Mouse (Mus musculus) heart, postnatal 14 days (tissue): ENCODE results near the gene Tpx2. TPM values are rescaled to one million over a fixed set of nuclear protein-coding genes. Genes with fewer than 3 reads are reported as not detected.
A peak's percentile ranks its signal among the peaks of the same experiment; 100 is the strongest.

ENCODE experiments used
- DNase-seq, 2 experiments: peaks; one replicate each; pipeline ENCODE4 v3.0.0; 2021 to 2022
- intact Hi-C: fragments of 180-260 bp; cut with DNase I; formaldehyde crosslinking; loops from one replicate; pipeline ENCODE4 v1.15.1; 2025
- total RNA-seq, 2 experiments: library from RNA; stranded (reverse); gene quantifications; 2 replicates each; pipeline ENCODE4 v1.2.3; 2021

Gene Tpx2
- total RNA-seq, 2 experiments from 2014 or later = 4.4 to 8.5 TPM

GRCm38 (mm10) chr2:152847057-152847814, 528 bp upstream of the Tpx2 start:
- DNase-seq = no peak
- intact Hi-C loops = no loop called here

- intact Hi-C loops = no loop called here
These were observed 702 bp downstream of the Tpx2 start for GRCm38 (mm10) chr2:152848466-152848865.

DNA sequence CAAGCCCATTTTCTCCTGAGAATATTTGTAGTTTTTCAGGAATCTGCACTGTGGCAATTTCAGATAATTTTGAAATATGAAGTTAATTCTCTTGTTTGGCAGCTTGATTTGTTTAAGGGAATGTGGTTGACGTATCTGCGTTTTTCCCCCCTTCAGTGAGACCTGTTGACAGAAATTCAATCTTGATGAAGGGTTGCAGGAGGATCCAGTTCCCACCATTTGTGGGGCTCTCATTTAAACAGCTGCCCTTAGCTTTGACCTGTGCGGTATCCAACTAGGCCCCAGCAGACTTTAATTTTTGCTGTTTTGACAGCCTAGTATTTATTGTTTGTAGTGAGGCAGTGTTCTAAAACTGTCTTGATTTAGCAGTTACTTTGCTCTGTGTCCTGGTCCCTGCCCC, 11.7 kb downstream of the Tpx2 start:
- intact Hi-C loops = no loop called here
- no peak for DNase-seq

More at GRCm38 (mm10) chr2:152848466-152848865, 702 bp downstream of the Tpx2 start:
- DNase-seq = no peak

GRCm38 (mm10) chr2:152861891-152862290, 14.1 kb downstream of the Tpx2 start:
- intact Hi-C loops = no loop called here
- DNase-seq = peak in 1 of 2 experiments; percentile 26

GRCm38 (mm10) chr2:152862638-152863037, 14.9 kb downstream of the Tpx2 start:
- intact Hi-C loops = no loop called here
- no peak for DNase-seq

DNA sequence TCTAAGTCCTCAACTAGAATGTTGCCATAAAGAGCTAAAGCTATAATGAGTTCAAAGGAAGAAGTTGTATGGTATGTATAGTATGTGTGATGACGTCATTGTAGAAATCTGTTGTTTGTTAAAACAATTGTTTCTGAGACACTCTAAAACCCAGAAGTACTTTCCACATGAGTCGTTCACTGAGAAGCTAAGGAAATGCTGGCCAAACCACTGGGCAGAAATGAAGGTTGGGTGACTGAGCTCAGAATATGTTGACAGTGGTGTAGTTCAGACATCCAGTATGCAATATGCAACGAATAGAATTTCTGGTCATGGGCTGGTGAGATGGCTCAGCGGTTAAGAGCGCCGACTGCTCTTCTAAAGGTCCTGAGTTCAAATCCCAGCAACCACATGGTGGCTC, 15.6 kb downstream of the Tpx2 start:
- intact Hi-C loops = no loop called here
- no peak for DNase-seq

DNA sequence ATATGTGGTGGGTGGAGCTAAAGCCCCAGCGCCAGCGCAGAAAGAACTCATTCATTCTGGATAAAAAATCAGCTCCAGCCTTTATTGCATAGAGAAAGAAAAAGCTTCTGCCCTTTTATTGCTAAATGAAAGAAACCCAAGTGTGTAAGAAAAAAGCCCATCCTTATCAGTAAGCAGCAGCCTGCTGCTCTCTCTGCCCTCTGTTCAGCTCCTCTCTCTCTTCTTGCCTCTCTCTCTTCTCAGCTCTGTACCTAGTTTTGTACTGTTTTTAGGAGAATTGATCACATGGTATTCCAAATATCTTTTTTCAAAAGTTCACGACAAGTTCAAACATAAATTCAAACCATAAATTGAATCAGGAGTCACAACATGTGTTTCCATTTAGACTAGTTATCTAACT, 30.5 kb downstream of the Tpx2 start:
- intact Hi-C loops = no loop called here
- no peak for DNase-seq

DNA sequence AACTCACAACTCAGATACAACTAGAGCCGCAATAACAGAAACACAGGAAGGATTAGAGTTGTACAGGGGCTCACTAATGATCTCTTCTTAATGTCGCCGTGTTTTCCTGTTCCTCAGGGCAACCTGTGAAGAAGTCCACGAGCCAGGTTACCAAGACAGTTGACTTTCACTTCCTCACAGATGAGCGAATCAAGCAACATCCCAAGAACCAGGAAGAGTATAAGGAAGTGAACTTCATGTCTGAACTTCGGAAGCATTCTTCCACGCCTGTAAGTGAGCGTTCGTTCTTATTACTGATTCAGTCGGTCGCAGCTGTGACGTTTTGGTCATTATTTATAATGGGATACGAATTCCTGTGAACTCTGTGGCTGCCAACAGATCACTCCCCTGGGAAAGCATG, 33.1 kb downstream of the Tpx2 start:
- DNase-seq = no peak
- intact Hi-C loops = no loop called here

- intact Hi-C loops = no loop called here
These were observed 36.4 kb downstream of the Tpx2 start for GRCm38 (mm10) chr2:152884101-152884645.

GRCm38 (mm10) chr2:152887230-152887629, 39.5 kb downstream of the Tpx2 start:
- intact Hi-C loops = no loop called here
- DNase-seq = no peak

More at GRCm38 (mm10) chr2:152884101-152884645, 36.4 kb downstream of the Tpx2 start:
- DNase-seq = no peak

DNA sequence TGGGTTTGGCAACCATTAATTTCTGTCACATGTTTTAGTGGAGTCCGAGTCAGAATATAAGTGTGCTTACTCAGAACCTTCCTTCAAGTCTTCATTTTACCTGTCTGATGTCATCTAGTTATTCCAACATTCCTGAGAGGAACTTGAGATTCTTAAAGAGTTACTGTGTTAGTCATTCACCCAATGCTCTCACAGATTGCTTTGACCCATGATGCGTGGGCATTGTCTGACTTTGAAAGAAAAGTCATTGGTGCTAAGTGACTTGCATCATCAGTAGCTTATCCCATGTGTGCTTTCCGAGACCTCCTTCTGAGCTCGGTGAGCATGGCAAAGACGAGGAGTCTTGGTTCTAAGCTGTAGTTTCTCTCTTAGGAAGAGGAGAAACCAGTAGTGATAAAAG, 41.0 kb downstream of the Tpx2 start:
- intact Hi-C loops = no loop called here
- no peak for DNase-seq

GRCm38 (mm10) chr2:152895834-152896233, 48.1 kb downstream of the Tpx2 start:
- intact Hi-C loops = no loop called here
- DNase-seq = no peak

DNA sequence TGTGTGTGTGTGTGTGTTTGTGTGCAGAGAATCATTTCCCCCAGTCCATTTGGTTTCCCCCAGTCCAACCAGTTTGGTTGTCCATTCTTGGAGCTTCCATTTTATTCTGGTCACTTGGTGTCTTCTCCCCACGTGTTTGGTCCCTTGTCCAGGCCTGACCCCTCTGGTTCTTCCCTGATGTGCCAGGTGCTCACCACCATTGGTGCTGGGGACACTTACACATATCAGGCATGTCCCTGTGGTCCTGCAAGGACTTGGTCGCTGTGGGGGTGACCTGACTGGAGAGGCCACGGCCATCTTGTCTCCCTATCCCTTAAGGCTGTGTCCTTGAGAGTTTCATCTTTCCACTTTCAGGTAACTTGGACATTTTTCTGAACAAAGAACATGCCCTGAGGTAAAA, 49.2 kb downstream of the Tpx2 start:
- intact Hi-C loops = no loop called here
- DNase-seq = no peak

DNA sequence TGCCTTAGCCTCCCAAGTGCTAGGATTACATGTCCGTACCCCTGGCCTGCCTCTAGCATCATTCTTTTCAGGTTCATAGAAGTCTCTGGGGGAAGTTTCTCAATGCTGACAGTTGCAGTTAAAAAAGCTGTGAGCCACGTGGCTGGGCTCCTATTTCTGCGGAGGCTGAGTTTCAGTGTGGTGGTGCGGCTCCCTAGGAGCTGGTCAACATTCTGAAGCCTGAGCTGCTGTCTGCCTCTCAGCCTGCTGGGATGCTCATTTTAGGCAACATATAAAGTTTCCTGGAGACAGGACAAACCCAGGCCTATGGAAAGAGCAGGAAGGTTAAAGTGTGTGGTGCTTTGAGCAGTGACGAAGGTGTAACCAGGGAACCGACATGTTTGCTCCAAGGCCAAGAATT, 51.2 kb downstream of the Tpx2 start:
- intact Hi-C loops = no loop called here
- no peak for DNase-seq

- DNase-seq = no peak
- intact Hi-C loops = no loop called here
These were observed 53.5 kb downstream of the Tpx2 start for GRCm38 (mm10) chr2:152901296-152901695.

DNA sequence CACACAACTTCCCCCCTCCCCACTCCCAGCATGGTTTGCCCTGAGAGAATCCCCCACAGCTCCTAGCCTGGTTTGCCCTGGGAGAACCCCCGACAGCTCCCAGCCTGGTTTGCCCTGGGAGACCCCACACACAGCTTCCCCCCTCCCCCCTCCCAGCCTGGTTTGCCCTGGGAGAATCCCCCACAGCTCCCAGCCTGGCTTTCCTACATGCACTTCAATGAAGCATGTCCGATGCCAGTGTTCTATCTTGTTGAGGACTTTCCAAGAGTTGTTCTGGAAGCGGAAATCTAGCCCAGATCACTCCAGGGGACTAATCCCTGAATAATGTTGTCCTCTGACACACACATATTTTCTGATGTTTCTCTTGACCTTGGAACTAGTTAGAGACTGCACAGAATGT, 54.9 kb downstream of the Tpx2 start:
- intact Hi-C loops = no loop called here
- no peak for DNase-seq

GRCm38 (mm10) chr2:152903586-152903985, 55.8 kb downstream of the Tpx2 start:
- intact Hi-C loops = no loop called here
- no peak for DNase-seq

- intact Hi-C loops = no loop called here
These were observed 56.4 kb downstream of the Tpx2 start for GRCm38 (mm10) chr2:152904127-152904643.

GRCm38 (mm10) chr2:152905036-152905829, 57.5 kb downstream of the Tpx2 start:
- DNase-seq = peak in 1 of 2 experiments; percentile 58

More at GRCm38 (mm10) chr2:152904127-152904643, 56.4 kb downstream of the Tpx2 start:
- no peak for DNase-seq

DNA sequence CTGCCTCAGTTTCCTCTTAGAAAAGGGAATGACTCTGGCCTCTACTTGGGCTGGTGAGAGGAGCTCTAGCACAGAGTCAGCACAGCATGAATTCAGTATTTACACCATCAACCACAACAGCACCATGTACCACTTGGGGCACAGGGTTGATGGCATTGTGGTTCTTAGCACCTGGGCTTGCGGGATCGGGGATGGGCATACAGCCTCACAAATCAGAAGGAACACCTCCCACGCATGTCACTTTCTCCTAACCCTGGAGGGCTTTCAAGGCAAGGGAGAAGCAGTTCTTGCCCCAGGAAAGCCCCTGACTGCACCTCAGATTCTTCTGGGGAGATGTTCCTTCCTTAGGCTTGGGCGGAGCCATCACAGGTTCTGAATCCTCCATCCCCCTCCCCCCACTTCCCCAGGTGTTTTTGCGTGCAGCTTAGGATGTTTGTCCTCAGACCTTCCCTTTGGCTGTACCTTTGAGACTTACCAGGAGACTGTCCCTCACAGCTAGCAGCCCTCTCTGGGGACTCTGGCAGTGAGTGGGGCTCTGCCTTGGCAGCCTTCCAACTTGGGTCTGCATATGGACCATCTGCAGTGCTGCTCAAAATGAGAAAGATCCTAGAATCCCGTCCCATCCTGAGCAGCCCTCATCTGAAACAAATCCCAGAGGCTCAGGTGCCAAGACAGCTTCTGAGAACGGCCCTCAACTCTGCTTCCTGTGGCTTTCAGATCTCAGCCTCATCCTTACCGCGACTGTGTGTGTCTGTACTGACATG, 58.7 kb downstream of the Tpx2 start:
- intact Hi-C loops = no loop called here

More at GRCm38 (mm10) chr2:152905036-152905829, 57.5 kb downstream of the Tpx2 start:
- intact Hi-C loops = no loop called here

More for the DNA sequence above, 58.7 kb downstream of the Tpx2 start:
- no peak for DNase-seq
